Mouse (Mus musculus) spleen, adult 2 months (tissue): ENCODE data around the gene Ppfibp1. TPM values are rescaled to one million over a fixed set of nuclear protein-coding genes. Genes with fewer than 3 reads are reported as not detected.

Experiments used
- DNase-seq, 2 experiments: peaks; one replicate each; pipeline versions ENCODE4 v3.0.0 to v3.0.0-alpha.2; 2012 to 2021; ENCODE audit warnings: low spot score in 2 of 2, low read depth in 1 of 2
- H3K27ac ChIP-seq: fragments of 200-500 bp; 2 replicates; pipeline ENCODE4 v1.5.1; 2012; ENCODE audit warnings: low read length, inconsistent platforms; ENCODE audit not compliant: insufficient read depth
- H3K27me3 ChIP-seq: fragments of 200-500 bp; 2 replicates; pipeline ENCODE4 v1.6.1; 2012; ENCODE audit warnings: mild to moderate bottlenecking, moderate library complexity, low read length, inconsistent platforms; ENCODE audit not compliant: control insufficient read depth, insufficient read depth
- H3K36me3 ChIP-seq: fragments of 200-500 bp; 2 replicates; pipeline ENCODE4 v1.6.1; 2012; ENCODE audit warnings: mild to moderate bottlenecking, low read length, inconsistent platforms; ENCODE audit not compliant: control insufficient read depth, insufficient read depth
- H3K4me1 ChIP-seq: fragments of 200-500 bp; 2 replicates; pipeline ENCODE4 v1.6.1; 2011; ENCODE audit warnings: inconsistent platforms; ENCODE audit not compliant: control insufficient read depth, insufficient read depth, insufficient read length
- H3K4me3 ChIP-seq: fragments of 200-500 bp; 2 replicates; pipeline ENCODE4 v1.5.1; 2011; ENCODE audit warnings: mild to moderate bottlenecking, inconsistent platforms; ENCODE audit not compliant: insufficient read depth, insufficient read length; ENCODE audit errors: extremely low read depth
- CTCF ChIP-seq: fragments of 200-500 bp; IDR thresholded peaks from 2 replicates; pipeline ENCODE4 v1.5.1; 2011; ENCODE audit warnings: mild to moderate bottlenecking, inconsistent platforms; ENCODE audit not compliant: insufficient read depth, insufficient read length, insufficient replicate concordance; ENCODE audit errors: extremely low read depth
- POLR2A ChIP-seq: fragments of 200-500 bp; IDR thresholded peaks from 2 replicates; pipeline ENCODE4 v1.6.1; 2011; ENCODE audit warnings: low read depth, low read length, inconsistent platforms
- WGBS: fragments of 180-500 bp; shearing (Covaris S2); methylation state at CpG from one replicate; pipeline ENCODE4 v1.1.7; 2018; 5-methylcytosine and 5-hydroxymethylcytosine counted together
- polyA plus RNA-seq: library from polyadenylated mRNA; depleted of rRNA; stranded (reverse); fragments of >200 nt; gene quantifications from 2 replicates; pipeline ENCODE4 v1.2.3, GENCODE M21; 2012

Ppfibp1 gene
- polyA plus RNA-seq, 1 experiment = 5.3 TPM

DNA sequence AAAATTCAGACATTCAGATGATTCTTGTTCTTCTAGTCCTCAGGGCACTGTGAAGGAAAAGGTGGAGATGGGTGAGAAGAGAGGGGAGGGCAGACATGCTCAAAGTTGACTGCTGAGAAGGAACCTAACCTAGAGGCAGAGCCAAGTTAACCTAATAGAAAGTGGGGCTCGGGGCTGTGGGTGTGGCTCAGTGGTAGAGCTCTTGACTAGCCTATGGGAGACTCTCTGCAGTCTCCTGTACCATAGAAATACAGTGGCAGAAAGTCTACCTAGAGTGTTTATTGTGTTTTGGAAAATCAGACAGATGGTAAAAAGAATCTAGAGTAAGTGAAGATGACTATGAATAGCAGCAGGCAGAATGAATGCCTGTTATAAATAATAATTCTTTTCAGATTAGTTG lies 67.2 kb downstream of the Ppfibp1 start:
- H3K27ac ChIP-seq = no peak overlapping the region
- no peak overlapping the region for H3K4me3 ChIP-seq
- TF ChIP-seq POLR2A (no peak), CTCF (no peak)
- H3K4me1 ChIP-seq = no peaks in the 10 kb centered on the region; the same call in 1 of the 2 replicates
- no peaks in the 10 kb centered on the region for H3K27me3 ChIP-seq
- no peak for DNase-seq
- no peaks in the 10 kb centered on the region for H3K36me3 ChIP-seq
- WGBS = 53% methylated on average over 1 of the region's 1 CpGs

DNA sequence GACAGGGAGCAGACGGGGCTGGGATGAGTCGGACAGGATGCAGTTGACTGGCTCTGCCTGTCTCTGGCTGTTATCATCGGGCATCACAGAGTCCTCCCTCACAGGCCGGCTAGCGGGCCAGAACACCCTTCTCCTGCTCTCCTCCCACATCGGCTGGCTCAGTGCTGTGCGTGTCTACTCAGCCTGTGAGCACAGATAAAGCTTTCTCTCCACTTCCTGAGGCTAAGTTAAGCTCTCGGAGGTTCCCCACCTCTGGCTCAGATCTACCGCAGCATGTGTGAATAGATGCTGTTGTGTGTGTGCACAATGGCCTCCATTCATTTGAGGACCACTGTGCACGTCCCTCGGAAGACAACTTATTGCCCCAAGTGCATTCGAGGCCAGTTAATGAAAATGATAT lies 67.6 kb downstream of the Ppfibp1 start:
- H3K36me3 ChIP-seq = no peaks in the 10 kb centered on the region
- H3K4me3 ChIP-seq = no peak overlapping the region
- no peak overlapping the region for H3K27ac ChIP-seq
- TF ChIP-seq POLR2A (no peak), CTCF (no peak)
- DNase-seq = no peak
- H3K4me1 ChIP-seq = no peaks in the 10 kb centered on the region; the same call in 1 of the 2 replicates
- no peaks in the 10 kb centered on the region for H3K27me3 ChIP-seq
- WGBS = 62% methylated on average over 12 of the region's 12 CpGs

DNA sequence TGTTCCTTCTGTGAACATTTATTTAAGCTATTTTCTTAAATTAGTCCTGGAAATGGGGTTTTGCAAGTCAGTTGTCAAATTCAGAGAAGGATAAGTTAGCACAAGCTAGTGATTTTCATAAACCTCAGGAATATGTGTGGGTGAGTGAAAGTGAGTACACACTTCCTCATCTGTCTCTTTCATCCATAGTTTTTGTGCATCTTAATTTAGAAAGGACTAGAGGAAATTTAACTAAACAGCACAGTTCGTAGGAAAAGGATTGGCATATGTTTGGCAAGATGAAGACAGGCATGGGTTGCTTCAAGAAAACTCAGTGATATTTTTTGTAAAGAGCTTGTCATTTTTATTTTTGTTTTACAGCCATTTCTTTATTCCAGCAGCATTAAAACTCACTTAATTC lies 68.7 kb downstream of the Ppfibp1 start:
- no peaks in the 10 kb centered on the region for H3K36me3 ChIP-seq
- 80% methylated on average over 1 of the region's 1 CpGs for WGBS

DNA sequence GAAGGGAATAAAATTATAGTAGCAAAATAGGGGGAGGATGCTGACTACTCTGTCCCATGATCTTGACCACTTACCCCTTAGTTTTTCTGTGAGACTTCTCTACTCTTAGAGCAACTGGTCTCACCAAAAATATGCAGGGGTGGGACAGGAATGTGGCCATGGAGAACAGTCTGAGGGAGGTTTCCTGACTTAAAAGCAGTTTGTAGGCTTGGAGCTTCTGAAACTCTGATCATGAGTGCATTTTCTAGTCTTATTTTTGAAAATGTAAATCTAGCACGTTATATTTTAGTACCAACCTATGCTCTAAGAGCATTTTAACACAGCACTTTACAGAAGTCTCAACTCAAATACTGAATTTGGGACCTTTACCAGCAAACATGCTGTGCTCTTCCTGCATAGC lies 70.4 kb downstream of the Ppfibp1 start:
- no peak for TF ChIP-seq CTCF
- TF ChIP-seq POLR2A = no peak
- Histone ChIP-seq H3K27ac (no peak overlapping the region; the same call in 1 of the 2 replicates), H3K36me3 (no peaks in the 10 kb centered on the region), H3K4me3 (no peak overlapping the region), H3K4me1 (no peaks in the 10 kb centered on the region; the same call in 1 of the 2 replicates), H3K27me3 (no peaks in the 10 kb centered on the region)
- 87% methylated on average over 1 of the region's 1 CpGs for WGBS
- DNase-seq = no peak

More for the DNA sequence above, 68.7 kb downstream of the Ppfibp1 start:
- Histone ChIP-seq H3K27me3 (no peaks in the 10 kb centered on the region), H3K4me1 (no peaks in the 10 kb centered on the region; the same call in 1 of the 2 replicates), H3K27ac (no peak overlapping the region), H3K4me3 (no peak overlapping the region)
- TF ChIP-seq CTCF (no peak), POLR2A (no peak)
- no peak for DNase-seq

DNA sequence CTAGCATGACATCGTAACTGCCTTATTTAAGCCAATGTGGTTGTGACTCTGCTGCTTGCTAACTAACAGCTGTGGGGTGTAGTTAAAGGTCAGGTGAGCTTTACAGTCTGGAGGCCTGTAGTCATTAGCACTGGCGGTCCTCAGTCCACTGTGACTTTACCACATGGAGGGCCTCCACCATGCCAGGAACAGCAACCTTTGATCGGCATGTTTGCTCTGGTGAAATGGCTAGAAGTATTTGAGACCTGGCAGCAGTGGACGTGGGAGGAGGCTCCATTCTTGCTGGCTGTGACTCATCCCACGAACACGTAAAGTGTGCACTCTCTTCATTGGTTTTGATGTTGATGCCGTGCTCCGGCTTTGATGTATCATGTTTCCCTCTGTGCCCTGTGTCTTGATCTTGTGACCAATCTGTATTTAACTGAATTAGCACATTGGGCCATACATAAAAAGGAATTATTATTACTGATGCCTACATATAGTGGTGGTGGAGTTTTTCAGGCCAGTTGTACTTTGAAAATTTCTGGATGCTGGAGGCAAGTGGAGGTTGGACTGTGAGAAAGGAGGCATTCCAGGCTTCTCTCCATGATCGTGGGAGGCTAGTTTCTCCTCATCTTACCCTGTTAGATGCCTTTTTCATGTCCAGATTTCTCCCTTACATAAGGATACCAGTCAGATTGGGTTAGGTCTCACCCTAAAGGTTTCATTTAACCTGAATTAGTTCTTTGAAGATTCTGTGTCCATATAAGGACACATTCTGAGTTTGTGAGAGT lies 71.8 kb downstream of the Ppfibp1 start:
- no peak for TF ChIP-seq POLR2A
- no peak for TF ChIP-seq CTCF
- no peak overlapping the region for H3K27ac ChIP-seq
- H3K36me3 ChIP-seq = no peaks in the 10 kb centered on the region
- no peaks in the 10 kb centered on the region for H3K27me3 ChIP-seq
- no peaks in the 10 kb centered on the region; the same call in 1 of the 2 replicates for H3K4me1 ChIP-seq
- no peak overlapping the region for H3K4me3 ChIP-seq
- WGBS = 81% methylated on average over 9 of the region's 9 CpGs
- no peak for DNase-seq

DNA sequence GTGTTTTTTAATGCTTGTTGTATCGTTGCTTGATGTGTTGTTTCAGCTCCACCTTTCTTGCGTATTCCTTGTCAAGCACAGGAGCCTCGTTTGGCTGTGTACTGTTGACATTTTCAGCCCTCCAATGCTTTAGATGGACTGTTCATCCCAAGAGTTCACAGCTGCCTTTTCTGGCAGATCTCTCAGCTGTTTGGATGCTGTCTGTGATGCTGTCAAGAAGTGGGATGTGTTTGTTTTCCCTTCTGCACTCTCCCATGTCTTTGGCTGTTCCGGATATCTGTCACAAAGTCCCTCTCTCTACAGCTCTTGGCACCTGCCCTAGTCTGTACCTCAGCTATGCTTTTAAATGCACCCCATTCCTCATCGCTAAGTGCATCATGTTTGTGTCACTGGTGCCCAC lies 72.7 kb downstream of the Ppfibp1 start:
- WGBS = 85% methylated on average over 5 of the region's 5 CpGs
- no peaks in the 10 kb centered on the region for H3K36me3 ChIP-seq

DNA sequence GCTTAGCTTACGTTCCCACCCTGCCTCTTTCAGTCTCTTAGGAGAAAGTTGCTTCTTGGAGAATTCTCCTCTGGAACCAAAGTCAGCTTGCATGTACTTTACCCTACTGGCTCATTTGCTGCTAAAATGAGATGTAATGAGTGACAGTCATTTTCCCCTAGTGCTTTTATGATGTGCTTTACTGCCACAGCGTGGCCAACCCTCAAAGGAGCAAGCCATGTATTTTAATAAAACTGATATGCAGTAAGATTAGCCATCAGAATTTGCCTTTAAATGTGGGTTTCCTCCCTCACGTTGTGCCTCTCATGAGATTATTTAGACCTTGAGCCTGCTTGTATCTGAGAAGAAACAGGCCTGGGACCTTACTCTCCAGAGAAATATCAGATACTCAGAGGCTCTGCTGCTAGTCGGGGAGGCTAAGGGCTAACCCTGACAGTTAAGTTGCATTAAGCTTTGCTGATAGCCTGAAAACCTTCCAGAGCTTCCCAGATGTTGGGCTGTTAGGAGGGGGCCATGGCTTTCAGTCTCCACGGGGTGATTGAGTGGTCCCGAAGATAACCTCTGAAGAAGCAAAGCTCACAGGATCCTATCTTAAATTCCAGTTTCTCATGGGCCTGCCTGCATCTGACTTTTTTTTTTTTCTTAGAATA lies 73.7 kb downstream of the Ppfibp1 start:
- no peak overlapping the region for H3K27ac ChIP-seq
- no peaks in the 10 kb centered on the region for H3K36me3 ChIP-seq
- no peak overlapping the region for H3K4me3 ChIP-seq
- no peak for DNase-seq
- WGBS = 68% methylated on average over 6 of the region's 6 CpGs
- H3K4me1 ChIP-seq = no peaks in the 10 kb centered on the region
- TF ChIP-seq POLR2A (no peak), CTCF (no peak)
- no peaks in the 10 kb centered on the region for H3K27me3 ChIP-seq

More for the DNA sequence above, 72.7 kb downstream of the Ppfibp1 start:
- no peaks in the 10 kb centered on the region for H3K4me1 ChIP-seq
- DNase-seq = no peak
- H3K27ac ChIP-seq = no peak overlapping the region
- no peaks in the 10 kb centered on the region for H3K27me3 ChIP-seq
- no peak for TF ChIP-seq POLR2A
- no peak for TF ChIP-seq CTCF
- H3K4me3 ChIP-seq = no peak overlapping the region
